Mouse (Mus musculus): Measurements from ENCODE around the gene Scd4. TPM values are rescaled to one million over a fixed set of nuclear protein-coding genes. Genes with fewer than 3 reads are reported as not detected.
A peak's percentile ranks its signal among the peaks of the same experiment; 100 is the strongest.
"Not testable (repeated sequence)": the region's sequence is repeated elsewhere in the genome, so short reads cannot be mapped to it uniquely, and the experiment has no call there.

Gene Scd4
- polyA plus RNA-seq, 1 experiment from 2014 or later, result 0.04 TPM

DNA sequence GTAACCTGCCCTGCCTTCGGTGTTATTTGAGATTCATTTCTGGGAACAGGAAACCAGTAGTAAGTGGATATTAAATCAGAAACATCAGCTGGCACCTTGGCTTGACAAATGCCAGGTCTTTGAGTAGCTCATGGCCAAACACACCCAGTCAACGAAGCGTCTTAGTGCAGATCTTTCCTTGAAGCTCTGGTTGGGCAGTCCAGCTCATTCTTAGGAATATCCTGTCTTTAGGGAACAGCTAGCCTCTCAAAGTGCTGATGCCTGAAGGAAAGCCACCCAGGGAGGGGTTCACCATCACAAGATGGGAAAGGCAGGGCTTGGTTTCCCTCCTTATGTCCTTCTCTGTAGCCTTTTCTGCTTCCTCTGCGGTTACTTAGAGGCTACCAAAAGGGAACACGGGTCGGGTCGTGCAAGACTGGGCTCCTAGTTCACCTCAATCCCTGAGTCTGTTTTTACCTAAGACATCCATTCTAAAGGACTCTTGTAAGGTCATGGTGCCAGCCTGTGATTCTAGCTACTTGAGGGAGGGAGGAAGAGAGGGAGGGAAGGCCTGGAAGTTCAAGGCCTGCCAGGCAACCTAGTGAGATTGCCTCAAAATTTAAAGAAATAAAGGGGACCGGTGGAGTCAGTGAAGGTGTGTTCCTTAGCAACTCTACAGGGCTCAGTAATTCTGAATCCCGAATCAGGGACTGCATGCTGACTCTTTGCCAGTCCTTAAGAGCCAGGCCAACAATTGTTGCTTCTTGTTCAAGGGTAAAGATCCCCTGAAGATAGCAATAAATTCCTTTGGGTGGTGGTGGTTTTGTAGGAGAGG lies 25.6 kb upstream of the Scd4 start:
- ATAC-seq, result no peak
- no peak for TF ChIP-seq CTCF (IDR thresholded peaks at IDR 0.05; ENCODE audit: low read depth)
- Histone ChIP-seq H3K4me2 (replicated peaks; ENCODE audit: low read depth) (no peak overlapping the region), H3K9ac (ENCODE audit: low read depth, low read length) (no peak overlapping the region), H3K27ac (ENCODE audit: low read depth, low read length) (0 out of 2 replicates have a peak overlapping the region, but pooled peaks have one; percentile 15), H3K4me1 (replicated peaks; ENCODE audit: control insufficient read depth, insufficient read depth, low read length) (no peaks in the 10 kb centered on the region), H3K27me3 (replicated peaks; ENCODE audit: control insufficient read depth, insufficient read depth, low read length) (no peaks in the 10 kb centered on the region), H3K36me3 (ENCODE audit: control insufficient read depth, insufficient read depth) (peaks cover 44% of the 10 kb centered on the region), H3K9me3 (ENCODE audit: control insufficient read depth) (no peaks in the 10 kb centered on the region), H3K4me3 (ENCODE audit: low read depth, low read length) (no peak overlapping the region)
- WGBS, result 72% methylated on average over 9 of the region's 9 CpGs

DNA sequence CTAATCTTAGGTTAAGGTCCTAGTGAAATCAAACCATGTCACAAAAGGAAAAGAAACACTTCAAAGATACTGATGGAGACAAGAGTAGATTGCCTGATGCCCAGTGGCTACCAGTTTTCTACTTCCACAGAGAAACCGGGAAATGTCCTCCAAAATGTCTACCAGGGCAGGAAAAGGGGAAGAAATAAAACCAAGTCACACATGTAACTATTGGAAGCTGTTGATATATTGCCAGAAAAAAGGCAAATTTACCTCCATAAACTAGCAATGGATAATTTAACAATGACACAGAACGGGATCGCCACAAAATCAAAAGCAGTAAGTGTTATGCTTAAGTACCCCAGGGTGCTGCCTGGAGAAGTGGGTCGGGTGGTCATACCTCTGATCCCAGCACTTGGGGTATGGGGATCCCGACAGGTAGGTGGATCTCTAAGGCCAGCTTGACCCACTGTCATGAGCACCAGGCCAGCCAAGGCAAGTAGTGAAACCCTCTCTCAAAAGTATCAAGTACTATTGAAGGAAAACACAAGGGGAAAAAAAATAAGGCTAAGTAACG lies 24.9 kb upstream of the Scd4 start:
- 67% methylated on average over 6 of the region's 6 CpGs for WGBS
- H3K27ac ChIP-seq (ENCODE audit: low read depth, low read length), result no peak overlapping the region
- H3K4me1 ChIP-seq (replicated peaks; ENCODE audit: control insufficient read depth, insufficient read depth, low read length), result no peaks in the 10 kb centered on the region

DNA sequence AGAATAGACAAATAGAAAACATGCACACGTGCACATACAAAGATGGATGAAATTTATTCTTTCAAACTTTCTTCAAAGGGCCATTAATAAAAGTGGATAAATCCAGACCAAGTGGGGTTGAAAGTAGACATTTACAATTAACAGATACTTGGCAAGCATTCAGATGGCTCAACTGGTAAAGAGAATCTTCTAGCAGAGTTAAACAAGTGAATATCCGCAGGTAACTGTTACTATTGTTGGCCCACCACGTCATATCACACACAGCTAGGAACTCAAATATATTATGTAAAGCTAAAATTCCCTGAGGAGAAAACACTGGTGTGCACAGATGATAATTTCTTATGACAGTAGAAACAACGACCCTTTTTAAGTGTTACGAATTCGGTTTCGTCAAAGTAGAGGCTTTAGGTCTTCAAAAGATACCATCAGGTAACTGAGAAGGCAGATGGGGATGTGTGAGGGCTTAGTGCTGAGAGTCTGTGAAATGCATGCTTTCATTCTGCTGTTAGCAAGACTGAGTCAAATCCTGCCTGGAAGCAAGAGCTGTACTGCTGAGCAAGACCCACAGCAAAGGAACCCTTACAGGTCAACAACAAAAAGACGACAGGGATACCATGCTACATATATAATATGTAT lies 24.2 kb upstream of the Scd4 start:
- Histone ChIP-seq H3K36me3 (ENCODE audit: control insufficient read depth, insufficient read depth) (peaks cover 33% of the 10 kb centered on the region), H3K4me2 (replicated peaks; ENCODE audit: low read depth) (no peak overlapping the region), H3K4me3 (ENCODE audit: low read depth, low read length) (no peak overlapping the region), H3K9me3 (ENCODE audit: control insufficient read depth) (no peaks in the 10 kb centered on the region), H3K27ac (ENCODE audit: low read depth, low read length) (no peak overlapping the region), H3K4me1 (replicated peaks; ENCODE audit: control insufficient read depth, insufficient read depth, low read length) (no peaks in the 10 kb centered on the region), H3K9ac (ENCODE audit: low read depth, low read length) (no peak overlapping the region), H3K27me3 (replicated peaks; ENCODE audit: control insufficient read depth, insufficient read depth, low read length) (no peaks in the 10 kb centered on the region)
- no peak for ATAC-seq
- WGBS, result 73% methylated on average over 8 of the region's 8 CpGs
- TF ChIP-seq CTCF (IDR thresholded peaks at IDR 0.05; ENCODE audit: low read depth), result no peak

More for the DNA sequence above, 24.9 kb upstream of the Scd4 start:
- Histone ChIP-seq H3K27me3 (replicated peaks; ENCODE audit: control insufficient read depth, insufficient read depth, low read length) (no peaks in the 10 kb centered on the region), H3K9ac (ENCODE audit: low read depth, low read length) (no peak overlapping the region), H3K36me3 (ENCODE audit: control insufficient read depth, insufficient read depth) (peaks cover 39% of the 10 kb centered on the region), H3K9me3 (ENCODE audit: control insufficient read depth) (no peaks in the 10 kb centered on the region), H3K4me3 (ENCODE audit: low read depth, low read length) (no peak overlapping the region), H3K4me2 (replicated peaks; ENCODE audit: low read depth) (no peak overlapping the region)
- TF ChIP-seq CTCF (IDR thresholded peaks at IDR 0.05; ENCODE audit: low read depth), result no peak
- ATAC-seq, result no peak

DNA sequence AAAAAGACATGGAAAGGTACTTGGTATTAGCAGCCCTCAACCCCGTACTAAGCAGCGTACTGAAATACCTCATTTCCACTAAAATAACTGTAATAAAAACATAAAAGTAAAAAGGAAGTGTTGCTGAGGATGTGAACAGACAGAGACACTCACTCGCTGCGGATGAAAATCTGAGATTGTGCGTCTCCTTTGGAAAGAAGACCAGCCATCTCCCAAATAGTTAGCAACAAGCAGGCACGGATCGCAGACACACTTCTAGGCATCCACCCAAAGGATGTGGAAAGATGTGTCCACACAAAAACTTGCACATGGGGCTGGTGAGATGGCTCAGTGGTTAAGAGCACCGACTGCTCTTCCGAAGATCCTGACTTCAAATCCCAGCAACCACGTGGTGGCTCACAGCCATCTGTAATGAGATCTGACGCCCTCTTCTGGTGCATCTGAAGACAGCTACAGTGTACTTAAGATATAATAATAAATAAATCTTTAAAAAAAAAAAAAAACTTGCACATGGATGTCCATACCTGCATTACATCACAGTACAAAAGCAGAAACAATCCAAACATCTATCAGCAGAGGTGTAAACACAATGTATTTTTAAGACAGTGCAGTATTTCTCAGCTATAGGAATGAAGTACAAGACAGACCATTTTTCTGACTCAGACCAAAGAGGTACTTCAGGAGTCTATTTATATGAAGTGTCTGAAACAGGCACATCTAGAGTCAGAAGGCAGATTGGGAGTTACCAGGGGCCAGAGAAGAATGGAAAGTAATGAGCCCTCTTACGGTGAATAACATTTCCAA lies 23.3 kb upstream of the Scd4 start:
- peak; percentile 47 for TF ChIP-seq CTCF (IDR thresholded peaks at IDR 0.05; ENCODE audit: low read depth)
- ATAC-seq, result no peak
- no peak overlapping the region for H3K4me2 ChIP-seq (replicated peaks; ENCODE audit: low read depth)

DNA sequence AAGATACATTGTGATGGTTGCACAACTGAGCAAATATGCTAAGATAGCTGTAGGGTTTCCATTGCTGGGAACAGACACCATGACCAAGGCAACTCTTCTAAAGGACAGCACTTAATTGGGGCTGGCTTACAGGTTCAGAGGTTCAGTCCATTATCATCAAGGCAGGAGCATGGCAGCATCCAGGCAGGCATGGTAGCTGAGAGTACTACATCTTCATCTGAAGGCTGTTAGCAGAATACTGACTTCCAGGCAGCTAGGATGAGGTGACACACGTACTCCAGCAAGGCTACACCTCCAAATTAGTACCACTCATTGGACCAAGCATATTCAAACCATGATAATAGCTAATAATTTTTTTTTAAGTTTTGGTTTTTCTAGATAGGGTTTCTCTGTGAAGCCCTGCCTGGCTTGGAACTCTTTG lies 22.7 kb upstream of the Scd4 start:
- not testable (repeated sequence) for H3K27ac ChIP-seq (ENCODE audit: low read depth, low read length); ATAC-seq; H3K9me3 ChIP-seq (ENCODE audit: control insufficient read depth); H3K9ac ChIP-seq (ENCODE audit: low read depth, low read length); H3K4me3 ChIP-seq (ENCODE audit: low read depth, low read length); H3K4me2 ChIP-seq (replicated peaks; ENCODE audit: low read depth); H3K27me3 ChIP-seq (replicated peaks; ENCODE audit: control insufficient read depth, insufficient read depth, low read length); H3K4me1 ChIP-seq (replicated peaks; ENCODE audit: control insufficient read depth, insufficient read depth, low read length)
- peaks cover 19% of the 10 kb centered on the region for H3K36me3 ChIP-seq (ENCODE audit: control insufficient read depth, insufficient read depth)
- 79% methylated on average over 1 of the region's 1 CpGs for WGBS

More for the DNA sequence above, 23.3 kb upstream of the Scd4 start:
- 65% methylated on average over 12 of the region's 12 CpGs for WGBS
- Histone ChIP-seq H3K4me1 (replicated peaks; ENCODE audit: control insufficient read depth, insufficient read depth, low read length) (no peaks in the 10 kb centered on the region), H3K27ac (ENCODE audit: low read depth, low read length) (no peak overlapping the region), H3K27me3 (replicated peaks; ENCODE audit: control insufficient read depth, insufficient read depth, low read length) (no peaks in the 10 kb centered on the region), H3K9me3 (ENCODE audit: control insufficient read depth) (no peaks in the 10 kb centered on the region), H3K9ac (ENCODE audit: low read depth, low read length) (no peak overlapping the region), H3K4me3 (ENCODE audit: low read depth, low read length) (no peak overlapping the region), H3K36me3 (ENCODE audit: control insufficient read depth, insufficient read depth) (peaks cover 25% of the 10 kb centered on the region)

DNA sequence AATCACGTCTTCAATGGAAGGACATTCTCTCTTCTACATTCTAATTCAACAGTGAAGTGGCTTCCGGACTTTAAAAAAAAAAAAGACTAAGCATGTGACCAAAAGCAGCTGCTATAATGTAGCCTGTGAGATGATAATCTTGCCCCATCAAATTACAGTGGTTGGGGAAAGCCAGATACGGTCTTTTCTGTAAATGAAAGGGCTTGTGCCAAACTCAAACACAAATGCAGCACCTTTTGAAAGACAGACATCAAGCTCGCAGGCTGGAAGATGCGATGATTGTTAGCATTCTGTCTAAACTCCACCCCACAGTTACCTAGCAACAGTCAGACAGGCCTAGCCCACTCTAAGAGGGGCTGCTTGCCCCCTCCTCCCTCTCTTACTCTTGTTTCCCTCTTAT lies 22.1 kb upstream of the Scd4 start:
- Histone ChIP-seq H3K9me3 (ENCODE audit: control insufficient read depth) (no peaks in the 10 kb centered on the region), H3K4me1 (replicated peaks; ENCODE audit: control insufficient read depth, insufficient read depth, low read length) (no peaks in the 10 kb centered on the region), H3K27me3 (replicated peaks; ENCODE audit: control insufficient read depth, insufficient read depth, low read length) (no peaks in the 10 kb centered on the region), H3K9ac (ENCODE audit: low read depth, low read length) (no peak overlapping the region), H3K27ac (ENCODE audit: low read depth, low read length) (no peak overlapping the region), H3K4me3 (ENCODE audit: low read depth, low read length) (no peak overlapping the region), H3K4me2 (replicated peaks; ENCODE audit: low read depth) (no peak overlapping the region), H3K36me3 (ENCODE audit: control insufficient read depth, insufficient read depth) (peaks cover 16% of the 10 kb centered on the region)
- no peak for TF ChIP-seq CTCF (IDR thresholded peaks at IDR 0.05; ENCODE audit: low read depth)
- ATAC-seq, result no peak
- 37% methylated on average over 5 of the region's 5 CpGs for WGBS

Data from intestine, postnatal 0 days (tissue).